8 mouse cellular contexts compared by ENCODE assay signal in the genomic region with DNA sequence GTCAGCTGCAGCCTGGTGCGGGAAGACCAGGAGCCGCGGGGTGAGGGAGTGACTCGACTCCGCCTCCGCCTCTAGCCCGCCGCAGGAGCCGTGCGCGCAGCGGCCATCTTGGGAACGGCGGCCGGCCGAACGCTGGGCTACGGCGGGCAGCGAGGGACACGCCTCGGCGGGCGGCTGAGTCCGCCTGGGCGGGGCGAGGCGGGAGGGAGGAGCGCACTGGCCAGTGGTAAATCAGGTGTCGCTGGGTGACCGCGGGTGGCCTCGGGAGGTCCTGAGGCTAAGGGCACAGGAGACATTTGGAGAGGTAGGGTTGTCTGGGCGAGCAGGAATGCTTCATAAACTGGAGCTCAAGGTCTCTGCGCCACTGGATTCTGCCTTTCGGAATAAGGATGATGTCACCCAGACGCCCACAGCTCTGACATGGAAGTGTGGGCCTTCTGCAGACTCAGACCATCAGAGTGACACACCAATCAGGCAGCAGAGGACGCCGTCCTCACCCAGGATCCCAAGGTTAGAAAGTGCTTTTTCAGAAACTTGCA. TPM values are rescaled to one million over a fixed set of nuclear protein-coding genes. Genes with fewer than 3 reads are reported as not detected.
DNase-seq lines count a peak whose midpoint lies in the region; ATAC-seq lines count a peak whose summit lies in the region.

TSS of gene Map3k4 (minus strand) at position 134 of the 539 bp plus-strand sequence.

- intact Hi-C loops in gastrocnemius, postnatal 36 days (cut with DNase I): loop anchor here (5.0 kb wide), 1 partner anchor 49 kb away; no protein-coding TSS in a partner anchor
- intact Hi-C loops in left cerebral cortex, postnatal 14 days (cut with DNase I): loop anchor here (5.0 kb wide), 2 partner anchors 41 to 49 kb away; no protein-coding TSS in a partner anchor

- no peaks in the 10 kb centered on the region for H3K36me3 ChIP-seq in intestine, embryonic 15.5 days

- H3K4me2 ChIP-seq in intestine, embryonic 15.5 days (replicated peaks): peak within 1 kb of the TSS; percentile 72

- WGBS in intestine, embryonic 15.5 days: under 1% methylated on average over 39 of the region's 39 CpGs

- H3K9ac ChIP-seq in intestine, embryonic 15.5 days: peak within 1 kb of the TSS; percentile 97

- peak within 1 kb of the TSS; percentile 98 for H3K4me3 ChIP-seq in intestine, embryonic 15.5 days (replicated peaks)

- no peaks in the 10 kb centered on the region for H3K9me3 ChIP-seq in intestine, embryonic 15.5 days

- DNase-seq in adrenal gland, adult 8-10 months: peak; percentile 90
- peak; percentile 77 for DNase-seq in embryo, embryonic 11.5 days (ENCODE audit: low read depth, low spot score)
- DNase-seq in gastrocnemius, postnatal 36 days: peak; percentile 92 to 94
- peak; percentile 90 to 94 for DNase-seq in left cerebral cortex, postnatal 14 days (ENCODE audit: low spot score in 2 of 2)
- DNase-seq in right cerebral cortex, postnatal 14 days: peak; percentile 92
- DNase-seq in urinary bladder, postnatal 4 days (ENCODE audit: low spot score in 2 of 2): peak; percentile 93 to 95

- ATAC-seq in intestine, embryonic 15.5 days: peak; percentile 96
- peak; percentile 85 for ATAC-seq in megakaryocyte-erythroid progenitor cell, adult 5-6 weeks (replicated peaks; ENCODE audit: low FRiP score, low TSS enrichment, poor library complexity, severe bottlenecking)

- H3K27ac ChIP-seq in intestine, embryonic 15.5 days: peak within 1 kb of the TSS; percentile 96

- H3K4me1 ChIP-seq in intestine, embryonic 15.5 days (replicated peaks): peaks cover 13% of the 10 kb centered on the region

- H3K27me3 ChIP-seq in intestine, embryonic 15.5 days (replicated peaks): no peaks in the 10 kb centered on the region

RNA-seq across cellular contexts. Expression of gene Map3k4, which starts in this region (rescaled TPM):
- total RNA-seq in adrenal gland, adult 8-10 months (2022): 10 to 100 TPM; 25.3 to 39.6 (median 34.3) TPM
- total RNA-seq in gastrocnemius, postnatal 36 days (2021): 10 to 100 TPM; 25.0 to 27.0 TPM
- polyA plus RNA-seq in intestine, embryonic 15.5 days (2015; fragmentation: Nextera tagmentation; extraction: Ambion mirVana): 33.0 and 43.9 TPM in 2 replicates
- total RNA-seq in left cerebral cortex, postnatal 14 days (2021): 10 to 100 TPM; 36.1 to 39.2 TPM
- total RNA-seq in megakaryocyte-erythroid progenitor cell, adult 5-6 weeks (2014; fragmentation: Nextera tagmentation): 18.8 and 19.9 TPM in 2 replicates
- total RNA-seq in megakaryocyte-erythroid progenitor cell, adult 5-6 weeks (2017): 18.2 and 20.2 TPM in 2 replicates

Comparison
In these comparisons a context has a peak if more than half of its experiments do, and no peak if none do; other contexts are left out.
1. Peak in every context shown above with its lines: DNase-seq, ATAC-seq, H3K4me3 ChIP-seq and H3K27ac ChIP-seq.